Mouse (Mus musculus) left cerebral cortex, adult 2 months (tissue): ENCODE data around the gene Terb2. TPM values are rescaled to one million over a fixed set of nuclear protein-coding genes. Genes with fewer than 3 reads are reported as not detected.
A peak's percentile ranks its signal among the peaks of the same experiment; 100 is the strongest.

Source experiments
- DNase-seq, 2 experiments: peaks; one replicate each; pipeline ENCODE4 v3.0.0; 2021 to 2022; ENCODE audit warnings: low spot score in 2 of 2, mixed read lengths in 1 of 2; ENCODE audit errors: extremely low spot score in 1 of 2
- H3K27ac ChIP-seq: fragments of 200-600 bp; 2 replicates; pipeline ENCODE4 v1.8.1; 2022
- H3K4me3 ChIP-seq: fragments of 200-600 bp; 2 replicates; pipeline ENCODE4 v1.8.1; 2022
- CTCF ChIP-seq: fragments of 200-600 bp; IDR thresholded peaks from 2 replicates; pipeline ENCODE4 v1.8.1; 2022; ENCODE audit warnings: antibody characterized with exemption, mild to moderate bottlenecking, moderate library complexity
- intact Hi-C: fragments of 180-260 bp; cut with DNase I; formaldehyde crosslinking; loops from one replicate; pipeline ENCODE4 v1.15.1; 2025
- total RNA-seq, 2 experiments: library from RNA; stranded (reverse); gene quantifications; 2 replicates each; pipeline ENCODE4 v1.2.3; 2021

The Terb2 gene
- total RNA-seq, 2 experiments from 2014 or later: not detected

GRCm38 (mm10) chr2:122151221-122151620 is 34.9 kb upstream of the Terb2 start:
- Histone ChIP-seq H3K4me3 (no peak overlapping the region), H3K27ac (no peak overlapping the region)
- DNase-seq: no peak
- no peak for TF ChIP-seq CTCF
- intact Hi-C loops: no loop called here

- Histone ChIP-seq H3K27ac (no peak overlapping the region), H3K4me3 (no peak overlapping the region)
- intact Hi-C loops: no loop called here
- no peak for DNase-seq
- TF ChIP-seq CTCF: no peak
Measured at GRCm38 (mm10) chr2:122152850-122153249, 33.2 kb upstream of the Terb2 start.

- H3K4me3 ChIP-seq: no peak overlapping the region
- DNase-seq: no peak
- no peak overlapping the region for H3K27ac ChIP-seq
- TF ChIP-seq CTCF: no peak
- intact Hi-C loops: no loop called here
Measured at GRCm38 (mm10) chr2:122153681-122154365, 32.2 kb upstream of the Terb2 start.

GRCm38 (mm10) chr2:122154479-122154878 is 31.6 kb upstream of the Terb2 start:
- DNase-seq: no peak
- Histone ChIP-seq H3K27ac (no peak overlapping the region), H3K4me3 (no peak overlapping the region)
- TF ChIP-seq CTCF: no peak
- intact Hi-C loops: no loop called here

GRCm38 (mm10) chr2:122155292-122155691 is 30.8 kb upstream of the Terb2 start:
- no peak overlapping the region for H3K27ac ChIP-seq
- DNase-seq: no peak
- no peak for TF ChIP-seq CTCF
- intact Hi-C loops: no loop called here
- H3K4me3 ChIP-seq: no peak overlapping the region

- Histone ChIP-seq H3K4me3 (no peak overlapping the region), H3K27ac (no peak overlapping the region)
- no peak for DNase-seq
- TF ChIP-seq CTCF: no peak
- intact Hi-C loops: no loop called here
Measured at GRCm38 (mm10) chr2:122156051-122156700, 29.9 kb upstream of the Terb2 start.

GRCm38 (mm10) chr2:122157561-122157960 is 28.5 kb upstream of the Terb2 start:
- intact Hi-C loops: no loop called here
- H3K27ac ChIP-seq: no peak overlapping the region
- DNase-seq: no peak
- no peak overlapping the region for H3K4me3 ChIP-seq
- no peak for TF ChIP-seq CTCF

GRCm38 (mm10) chr2:122158362-122158802 is 27.7 kb upstream of the Terb2 start:
- TF ChIP-seq CTCF: no peak
- no peak for DNase-seq

GRCm38 (mm10) chr2:122159667-122160066 is 26.4 kb upstream of the Terb2 start:
- no peak overlapping the region for H3K4me3 ChIP-seq
- no peak for DNase-seq
- H3K27ac ChIP-seq: no peak overlapping the region
- no peak for TF ChIP-seq CTCF
- intact Hi-C loops: loop anchor here (2.0 to 5.0 kb wide), 2 partner anchors 42 to 89 kb away; partner anchors contain the start of gene Spg11

More at GRCm38 (mm10) chr2:122158362-122158802, 27.7 kb upstream of the Terb2 start:
- intact Hi-C loops: no loop called here
- Histone ChIP-seq H3K27ac (no peak overlapping the region), H3K4me3 (no peak overlapping the region)

GRCm38 (mm10) chr2:122160680-122161079 is 25.4 kb upstream of the Terb2 start, which contains the start of gene Trim69:
Gene Trim69 (plus strand): TSS chr2:122160700.
- peak; percentile 66 to 68 for DNase-seq
- no peak within 1 kb of the TSS for H3K27ac ChIP-seq
- TF ChIP-seq CTCF: peak; percentile 74
- intact Hi-C loops: loop anchor here (2.0 to 5.0 kb wide), 2 partner anchors 43 to 90 kb away; partner anchors contain the start of gene Spg11
- no peak within 1 kb of the TSS for H3K4me3 ChIP-seq

GRCm38 (mm10) chr2:122161542-122161941 is 24.5 kb upstream of the Terb2 start:
- intact Hi-C loops: loop anchor here (2.0 to 5.0 kb wide), 2 partner anchors 44 to 91 kb away; partner anchors contain the start of gene Spg11

GRCm38 (mm10) chr2:122162529-122162928 is 23.5 kb upstream of the Terb2 start:
- no peak overlapping the region for H3K27ac ChIP-seq
- no peak for TF ChIP-seq CTCF
- DNase-seq: no peak
- H3K4me3 ChIP-seq: no peak overlapping the region
- intact Hi-C loops: loop anchor here (5.0 kb wide), 1 partner anchor 45 kb away; the partner anchor contains the start of gene Spg11

More at GRCm38 (mm10) chr2:122161542-122161941, 24.5 kb upstream of the Terb2 start:
- Histone ChIP-seq H3K4me3 (no peak overlapping the region), H3K27ac (no peak overlapping the region)
- no peak for DNase-seq
- no peak for TF ChIP-seq CTCF
